Mouse (Mus musculus) erythroblast, adult 5-6 weeks (primary cell): Measurements from ENCODE around the gene Cdcp1. TPM values are rescaled to one million over a fixed set of nuclear protein-coding genes. Genes with fewer than 3 reads are reported as not detected.

Experiments
- ATAC-seq: replicated peaks from 2 replicates; pipeline ENCODE4 v1.8.0; 2016; ENCODE audit warnings: moderate number of reproducible peaks, mild to moderate bottlenecking, moderate TSS enrichment, inconsistent platforms; ENCODE audit not compliant: poor library complexity, low FRiP score, severe bottlenecking
- total RNA-seq, 2 experiments: library from RNA; stranded (forward) in 1 of 2; stranded (reverse) in 1 of 2; fragments of 150-400 nt in 1 of 2; fragments of 200-764, 138-1000 nt in 1 of 2; gene quantifications; 2 replicates each; pipeline versions ENCODE4 v1.2.3 to v1.2.4; 2015 to 2017; ENCODE audit warnings: low replicate concordance in 2 of 2

Cdcp1 gene
- total RNA-seq (2015; ENCODE audit: low replicate concordance): not detected in 2 replicates
- total RNA-seq (2017; ENCODE audit: low replicate concordance): not detected in 2 replicates

GRCm38 (mm10) chr9:123215621-123216440, at the start of gene Cdcp1:
Gene Cdcp1 (minus strand): TSS chr9:123216038.
- ATAC-seq: no peak

- peak; percentile 69 for ATAC-seq
Observed at GRCm38 (mm10) chr9:123260611-123261021, 44.8 kb upstream of the Cdcp1 start, which contains the start of gene Tmem158. Gene Tmem158 (minus strand): TSS chr9:123260764.

- ATAC-seq: no peak
Observed at GRCm38 (mm10) chr9:123259896-123260610, 44.2 kb upstream of the Cdcp1 start.

- no peak for ATAC-seq
Observed at GRCm38 (mm10) chr9:123259461-123259895, 43.6 kb upstream of the Cdcp1 start.

- no peak for ATAC-seq
Observed at GRCm38 (mm10) chr9:123258796-123259195, 43.0 kb upstream of the Cdcp1 start.

- ATAC-seq: no peak
Observed at GRCm38 (mm10) chr9:123255736-123256135, 39.9 kb upstream of the Cdcp1 start.

GRCm38 (mm10) chr9:123247992-123248391, 32.2 kb upstream of the Cdcp1 start:
- no peak for ATAC-seq

GRCm38 (mm10) chr9:123245146-123245545, 29.3 kb upstream of the Cdcp1 start:
- no peak for ATAC-seq

- ATAC-seq: no peak
Observed at GRCm38 (mm10) chr9:123243988-123244387, 28.1 kb upstream of the Cdcp1 start.

- no peak for ATAC-seq
Observed at GRCm38 (mm10) chr9:123241191-123241590, 25.4 kb upstream of the Cdcp1 start.

GRCm38 (mm10) chr9:123240751-123241150, 24.9 kb upstream of the Cdcp1 start:
- no peak for ATAC-seq

- no peak for ATAC-seq
Observed at GRCm38 (mm10) chr9:123240271-123240670, 24.4 kb upstream of the Cdcp1 start.

- no peak for ATAC-seq
Observed at GRCm38 (mm10) chr9:123239651-123240050, 23.8 kb upstream of the Cdcp1 start.

- ATAC-seq: no peak
Observed at GRCm38 (mm10) chr9:123238256-123239045, 22.6 kb upstream of the Cdcp1 start.

- no peak for ATAC-seq
Observed at GRCm38 (mm10) chr9:123237739-123238138, 21.9 kb upstream of the Cdcp1 start.

- ATAC-seq: no peak
Observed at GRCm38 (mm10) chr9:123235621-123236020, 19.8 kb upstream of the Cdcp1 start.

GRCm38 (mm10) chr9:123229826-123230225, 14.0 kb upstream of the Cdcp1 start:
- no peak for ATAC-seq

GRCm38 (mm10) chr9:123228671-123229070, 12.8 kb upstream of the Cdcp1 start:
- no peak for ATAC-seq

GRCm38 (mm10) chr9:123227106-123227750, 11.4 kb upstream of the Cdcp1 start:
- ATAC-seq: peak; percentile 81
